Mouse (Mus musculus) heart, adult 2 months (tissue): ENCODE results near the gene Samhd1.

Experiments
- EP300 ChIP-seq: fragments of 200-500 bp; IDR thresholded peaks from 2 replicates; pipeline ENCODE4 v1.6.1; 2011; ENCODE audit warnings: low read depth, low read length, control low read depth; ENCODE audit not compliant: insufficient read depth
- POLR2A ChIP-seq: fragments of 200-500 bp; IDR thresholded peaks from 2 replicates; pipeline ENCODE4 v1.6.1; 2011; ENCODE audit warnings: mild to moderate bottlenecking, low read depth, low read length, control low read depth; ENCODE audit not compliant: insufficient read depth

DNA sequence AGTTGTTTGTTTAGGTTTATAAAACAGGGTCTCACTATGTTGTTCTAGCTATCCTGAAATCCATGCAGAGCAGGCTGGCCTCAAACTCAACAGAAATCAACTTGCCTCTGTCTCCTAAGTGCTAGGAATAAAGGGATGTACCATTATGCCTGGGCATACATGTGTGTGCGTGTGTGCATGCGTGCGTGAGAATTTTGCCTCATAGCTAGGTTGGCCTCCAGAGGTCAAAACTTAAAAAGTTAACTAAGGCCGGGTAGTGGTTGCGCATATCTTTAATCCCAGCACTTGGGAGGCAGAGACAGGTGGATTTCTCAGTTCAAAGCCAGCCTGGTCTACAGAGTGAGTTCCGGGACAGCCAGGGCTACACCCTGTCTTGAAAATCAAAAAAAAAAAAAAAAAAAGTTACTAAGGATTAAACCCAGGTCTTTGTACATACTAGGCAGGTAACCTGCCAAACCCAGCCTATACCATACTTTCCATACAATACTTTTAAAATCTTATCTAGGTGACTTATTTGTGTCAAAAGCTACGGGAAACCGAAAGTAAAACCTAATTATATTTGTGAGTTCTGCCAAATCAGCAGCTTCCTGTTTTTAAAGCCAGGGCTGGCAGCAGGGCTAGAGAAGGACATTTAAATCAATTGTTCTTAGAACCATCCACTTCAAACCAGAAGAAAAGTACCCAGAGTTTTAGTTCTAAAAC lies 4.1 kb downstream of the Samhd1 start:
- TF ChIP-seq POLR2A (no peak), EP300 (no peak)
